Mouse (Mus musculus): ENCODE results near the gene Zfp969.
"Not testable (repeated sequence)": the region's sequence is repeated elsewhere in the genome, so short reads cannot be mapped to it uniquely, and the experiment has no call there.

Gene Zfp969

DNA sequence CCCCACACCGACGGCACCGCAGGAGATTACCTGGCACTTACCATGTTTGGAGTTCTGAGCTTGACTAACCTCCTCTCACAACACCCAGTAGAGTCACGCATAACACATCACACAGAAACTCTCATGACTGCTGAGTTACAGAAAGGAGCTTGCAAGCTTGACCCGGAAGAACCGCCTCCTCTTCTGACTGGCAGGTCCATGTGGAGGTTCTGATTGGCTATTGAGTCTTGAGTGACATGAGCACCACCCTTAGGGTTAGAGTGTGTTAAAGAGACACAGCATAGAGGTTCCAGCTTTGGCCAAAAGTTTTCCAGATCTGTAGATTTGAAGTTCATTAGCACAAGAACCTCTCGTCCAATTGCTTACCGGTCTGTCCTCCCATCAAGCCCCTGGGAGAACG is at the start of gene Zfp969:
Gene Zfp969, minus strand, starts transcription at position 101 of the 400 bp plus-strand sequence.
- not testable (repeated sequence) for DNase-seq (ENCODE audit: extremely low read depth, low read depth)

DNA sequence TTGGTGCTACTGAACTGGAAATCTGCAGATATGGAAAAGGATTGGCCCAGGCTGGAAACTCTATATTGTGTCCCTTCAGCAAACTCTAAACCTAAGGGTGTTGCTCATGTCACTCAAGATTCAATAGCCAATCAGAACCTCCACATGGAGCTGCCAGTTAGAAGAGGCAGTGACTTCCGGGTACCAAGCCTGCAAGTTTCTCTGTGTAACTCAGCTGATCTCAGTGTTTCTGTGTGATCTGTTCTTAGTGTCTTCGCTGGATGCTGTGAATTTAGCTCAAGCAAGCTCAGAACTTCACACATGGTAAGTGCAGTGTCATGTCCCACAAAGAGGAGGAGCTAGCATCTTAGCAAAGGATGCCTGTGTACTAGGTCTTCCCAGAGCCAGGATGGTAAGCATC is 37.8 kb upstream of the Zfp969 start, which contains the start of gene Gm2007:
Gene Gm2007, plus strand, starts transcription at position 301 of the 400 bp plus-strand sequence.
- DNase-seq (ENCODE audit: extremely low read depth, low read depth): not testable (repeated sequence)

DNA sequence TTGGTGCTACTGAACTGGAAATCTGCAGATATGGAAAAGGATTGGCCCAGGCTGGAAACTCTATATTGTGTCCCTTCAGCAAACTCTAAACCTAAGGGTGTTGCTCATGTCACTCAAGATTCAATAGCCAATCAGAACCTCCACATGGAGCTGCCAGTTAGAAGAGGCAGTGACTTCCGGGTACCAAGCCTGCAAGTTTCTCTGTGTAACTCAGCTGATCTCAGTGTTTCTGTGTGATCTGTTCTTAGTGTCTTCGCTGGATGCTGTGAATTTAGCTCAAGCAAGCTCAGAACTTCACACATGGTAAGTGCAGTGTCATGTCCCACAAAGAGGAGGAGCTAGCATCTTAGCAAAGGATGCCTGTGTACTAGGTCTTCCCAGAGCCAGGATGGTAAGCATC is 59.8 kb downstream of the Zfp969 start, which contains the start of gene Gm11007:
Gene Gm11007, plus strand, starts transcription at position 301 of the 400 bp plus-strand sequence.
- DNase-seq (ENCODE audit: extremely low read depth, low read depth): not testable (repeated sequence)

All from MEL-GATA-1-ER (cell line).